Mouse (Mus musculus) brain, embryonic 14.5 days (tissue): ENCODE data around the gene Kcnk7. TPM values are rescaled to one million over a fixed set of nuclear protein-coding genes. Genes with fewer than 3 reads are reported as not detected.

ENCODE experiments used
- DNase-seq: peaks from one replicate; pipeline ENCODE4 v3.0.0-alpha.2; 2011; ENCODE audit warnings: low read depth
- CTCF ChIP-seq: fragments of 200-500 bp; IDR thresholded peaks from 2 replicates; pipeline ENCODE4 v1.5.1; 2012; ENCODE audit warnings: inconsistent platforms, mild to moderate bottlenecking, moderate library complexity, borderline replicate concordance; ENCODE audit not compliant: insufficient read depth, insufficient read length; ENCODE audit errors: extremely low read depth
- POLR2A ChIP-seq: fragments of 200-500 bp; IDR thresholded peaks from 2 replicates; pipeline ENCODE4 v1.6.1; 2012; ENCODE audit warnings: mild to moderate bottlenecking, inconsistent platforms, borderline replicate concordance; ENCODE audit not compliant: poor library complexity, insufficient read depth, insufficient read length, severe bottlenecking; ENCODE audit errors: extremely low read depth
- polyA plus RNA-seq: library from polyadenylated mRNA; depleted of rRNA; stranded (reverse); fragments of >200 nt; gene quantifications from 2 replicates; pipeline ENCODE4 v1.2.3, GENCODE M21; 2012; rRNA removed

Kcnk7 gene
- polyA plus RNA-seq = 0.13 TPM in 1 of 2 replicates, not detected in the other

GRCm38 (mm10) chr19:5704163-5704800 is at the start of gene Kcnk7:
TSS of gene Kcnk7 (plus strand) at chr19:5704367.
- DNase-seq = no peak
- no peak for TF ChIP-seq CTCF
- TF ChIP-seq POLR2A = no peak

- TF ChIP-seq POLR2A = no peak
- TF ChIP-seq CTCF = no peak
- DNase-seq = no peak
These were observed 49.4 kb upstream of the Kcnk7 start for GRCm38 (mm10) chr19:5654720-5655298.

GRCm38 (mm10) chr19:5660942-5661751 is 43.0 kb upstream of the Kcnk7 start:
- DNase-seq = no peak

DNA sequence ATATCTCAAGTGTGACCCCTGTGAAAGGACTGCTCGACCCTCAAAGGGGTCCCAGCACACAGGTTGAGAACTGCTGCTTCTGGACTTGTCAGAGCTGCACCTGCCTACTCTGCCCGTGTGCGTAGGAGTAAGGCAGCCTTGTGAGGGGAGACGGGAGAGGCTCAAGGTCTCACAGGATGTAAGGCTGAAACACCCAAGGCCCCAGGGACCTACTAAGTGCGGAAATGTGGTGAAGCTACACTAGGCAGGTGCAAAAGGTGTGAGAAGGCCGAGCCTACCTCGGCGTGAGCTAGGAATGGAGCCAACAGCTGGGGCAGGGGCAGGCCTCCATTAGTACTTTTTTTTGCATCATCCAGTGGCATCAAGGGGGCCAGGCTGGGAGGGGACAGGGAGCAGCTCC is 41.9 kb upstream of the Kcnk7 start:
- TF ChIP-seq POLR2A (no peak), CTCF (no peak)
- DNase-seq = no peak

More at GRCm38 (mm10) chr19:5660942-5661751, 43.0 kb upstream of the Kcnk7 start:
- no peak for TF ChIP-seq CTCF
- no peak for TF ChIP-seq POLR2A

DNA sequence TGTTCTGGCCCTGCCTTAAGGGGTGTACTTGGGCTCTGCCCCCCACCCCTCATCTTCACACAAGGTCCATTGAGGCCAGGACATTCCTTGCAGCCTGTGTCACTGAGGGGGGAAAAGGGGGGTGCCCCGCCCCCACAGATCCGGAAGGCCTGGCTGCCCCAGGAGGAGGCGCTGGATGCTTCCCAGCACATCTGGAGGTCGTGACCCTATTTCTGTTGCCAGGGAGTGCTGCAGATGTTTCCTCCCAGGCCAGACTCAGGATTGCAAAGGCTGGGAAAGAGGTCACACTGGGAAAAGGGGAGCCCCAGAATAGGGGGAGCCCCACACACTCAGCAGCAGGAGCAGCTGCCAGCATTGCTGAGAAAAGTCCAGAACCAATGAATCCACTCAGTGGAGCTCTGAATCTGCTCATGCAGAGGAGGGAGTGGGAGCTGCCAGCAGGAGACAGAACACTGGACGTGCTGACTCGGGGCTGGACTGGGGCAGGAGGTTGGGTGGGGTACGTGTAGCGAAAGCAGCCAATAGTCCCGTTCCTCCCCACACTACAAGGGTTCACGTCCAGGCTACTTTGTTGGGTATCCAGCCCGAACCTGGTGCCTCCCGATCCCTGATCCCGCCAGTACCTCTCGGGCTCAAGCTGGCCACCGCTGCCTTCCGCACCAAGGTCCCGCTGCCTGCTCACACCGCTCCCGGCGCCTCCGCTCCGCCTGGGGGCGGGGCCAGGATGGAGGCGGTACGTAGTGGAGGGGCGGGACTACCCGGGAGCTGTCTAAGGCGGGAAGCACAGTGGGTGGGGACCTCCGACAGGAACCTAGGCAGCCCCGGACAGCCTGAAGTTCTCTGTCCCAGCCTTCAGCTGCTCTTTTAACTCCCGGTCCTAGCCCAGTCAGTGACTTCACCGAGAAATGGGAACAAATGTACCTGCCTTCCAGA is 40.9 kb upstream of the Kcnk7 start, which contains the start of gene Sipa1:
Gene Sipa1, minus strand, starts transcription at position 727 of the 933 bp plus-strand sequence.
- peak; percentile 87 for DNase-seq

GRCm38 (mm10) chr19:5664669-5665257 is 39.4 kb upstream of the Kcnk7 start:
- TF ChIP-seq CTCF = no peak
- no peak for TF ChIP-seq POLR2A
- DNase-seq = no peak

More for the DNA sequence above, 40.9 kb upstream of the Kcnk7 start, which contains the start of gene Sipa1:
- TF ChIP-seq CTCF (no peak), POLR2A (no peak)

GRCm38 (mm10) chr19:5665465-5665864 is 38.7 kb upstream of the Kcnk7 start:
- no peak for DNase-seq
- TF ChIP-seq POLR2A (no peak), CTCF (no peak)

DNA sequence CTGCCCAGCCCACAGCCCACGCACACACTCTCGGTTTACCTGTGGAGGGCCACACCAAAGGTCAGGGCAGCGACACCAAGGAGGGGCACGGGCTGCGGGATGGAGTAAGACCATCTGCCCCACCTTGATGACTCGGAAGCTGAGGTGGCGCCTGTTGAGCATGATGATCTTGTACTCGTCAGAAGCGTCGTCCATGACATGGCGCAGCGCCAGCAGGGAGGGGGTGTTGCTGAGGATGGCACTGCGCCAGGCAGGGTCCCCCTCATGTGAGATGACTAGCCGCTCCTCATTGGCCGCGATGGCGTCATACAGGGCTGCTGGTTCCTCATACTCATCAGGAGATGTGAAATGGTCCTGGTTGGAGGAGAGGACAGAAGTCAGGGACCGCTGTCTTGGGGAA is 37.8 kb upstream of the Kcnk7 start:
- no peak for DNase-seq
- no peak for TF ChIP-seq POLR2A
- no peak for TF ChIP-seq CTCF

DNA sequence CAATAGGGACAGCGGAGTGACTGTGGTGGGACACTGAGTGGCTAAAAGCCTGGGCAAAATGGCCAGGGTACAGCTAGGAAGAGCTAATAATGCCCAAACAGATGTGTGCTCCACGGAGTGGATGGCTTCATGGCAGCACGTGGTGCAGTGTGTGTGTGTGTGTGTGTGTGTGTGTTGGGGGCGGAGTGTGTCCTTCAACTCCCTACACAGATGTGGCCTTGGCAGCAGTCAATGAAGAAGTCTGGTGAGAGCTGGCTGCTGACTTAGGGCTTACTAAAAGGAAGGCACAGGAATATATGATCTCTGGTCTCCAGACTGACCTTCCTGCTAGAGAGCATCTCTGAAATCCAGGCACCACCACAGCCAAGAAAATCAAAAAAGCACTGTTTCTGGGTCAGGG is 35.8 kb upstream of the Kcnk7 start:
- TF ChIP-seq CTCF = no peak
- TF ChIP-seq POLR2A = no peak
- no peak for DNase-seq

DNA sequence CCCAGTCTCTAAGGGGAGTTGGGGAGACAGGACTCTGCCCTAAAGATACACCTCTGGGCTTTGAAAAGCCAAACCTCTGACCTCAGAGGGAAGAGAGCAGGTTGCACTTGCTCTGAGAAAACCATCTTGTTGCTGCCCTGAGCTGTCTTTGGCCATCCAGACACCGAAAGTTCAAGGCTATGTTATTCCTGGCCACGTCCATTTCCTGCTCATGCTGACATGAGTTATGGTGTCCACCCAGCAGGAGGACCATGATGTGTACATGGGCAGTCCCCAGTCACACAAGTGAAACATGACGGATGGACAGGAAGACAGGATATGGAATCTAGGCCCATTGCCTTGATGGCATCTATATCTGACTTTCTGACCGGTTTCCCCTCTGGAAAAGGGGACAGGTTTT is 23.7 kb upstream of the Kcnk7 start:
- TF ChIP-seq CTCF = no peak
- no peak for TF ChIP-seq POLR2A
- no peak for DNase-seq

DNA sequence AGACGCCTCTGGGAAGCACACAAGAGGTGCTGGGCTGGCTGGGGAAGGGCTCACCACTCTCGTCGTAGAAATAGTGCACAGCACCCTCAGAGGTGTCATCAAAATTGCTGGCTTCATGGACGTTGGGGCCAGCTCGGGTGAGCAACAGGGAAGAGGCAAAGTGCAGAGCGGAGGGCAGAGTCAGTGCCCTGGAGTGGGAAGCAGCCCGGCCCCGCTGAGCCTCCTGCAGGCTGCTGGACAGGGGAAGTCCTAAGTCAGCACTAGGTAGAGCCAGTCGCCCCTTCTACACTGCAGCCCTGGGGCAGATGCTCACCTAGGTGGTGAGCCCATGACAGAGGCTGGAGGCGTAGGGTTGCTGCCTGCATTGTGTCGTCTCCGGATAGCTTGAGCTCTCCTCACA is 19.9 kb upstream of the Kcnk7 start:
- no peak for DNase-seq
- TF ChIP-seq CTCF (no peak), POLR2A (no peak)

DNA sequence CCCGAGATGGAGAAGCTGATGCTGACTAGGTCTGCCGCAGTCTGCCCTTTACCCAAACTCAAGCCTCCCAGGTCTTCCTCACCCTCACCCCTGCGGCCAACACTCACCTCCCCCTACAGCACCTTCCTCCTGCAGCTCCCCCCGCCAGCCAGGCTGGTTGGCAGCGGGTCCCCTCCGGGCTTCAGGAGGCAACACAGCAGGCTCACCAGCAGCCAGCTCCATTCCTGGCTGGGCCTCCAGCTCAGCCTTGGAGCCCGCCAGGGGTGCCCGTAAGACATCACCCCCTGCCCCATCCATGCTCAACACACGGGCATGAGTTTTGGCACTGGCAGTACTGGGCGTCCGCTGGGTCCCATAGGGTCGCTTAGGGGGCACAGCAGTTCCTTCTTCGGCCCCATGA is 19.2 kb upstream of the Kcnk7 start:
- TF ChIP-seq CTCF (no peak), POLR2A (no peak)
- DNase-seq = no peak
